Mouse (Mus musculus) hindbrain, embryonic 12.5 days (tissue): ENCODE data around the gene Srcap. TPM values are rescaled to one million over a fixed set of nuclear protein-coding genes. Genes with fewer than 3 reads are reported as not detected.

Experiments
- ATAC-seq: fragments of 200-750 bp; cut with Nextera tagmentation; 2 replicates; pipeline ENCODE4 v1.8.0; 2017; ENCODE audit warnings: moderate TSS enrichment; ENCODE audit not compliant: low FRiP score
- H3K27ac ChIP-seq: fragments of 300-500 bp; sonication (generic); 2 replicates; pipeline ENCODE4 v1.5.1; 2016; ENCODE audit warnings: mild to moderate bottlenecking
- H3K27me3 ChIP-seq: fragments of 300-500 bp; sonication (generic); 2 replicates; pipeline ENCODE4 v1.6.1; 2016; ENCODE audit warnings: mild to moderate bottlenecking
- H3K36me3 ChIP-seq: fragments of 300-500 bp; sonication (generic); 2 replicates; pipeline ENCODE4 v1.6.1; 2016; ENCODE audit warnings: mild to moderate bottlenecking
- H3K4me1 ChIP-seq: fragments of 300-500 bp; sonication (generic); 2 replicates; pipeline ENCODE4 v1.6.1; 2016
- H3K4me2 ChIP-seq: fragments of 300-500 bp; sonication (generic); replicated peaks from 2 replicates; pipeline ENCODE4 v1.6.1; 2016; ENCODE audit warnings: mild to moderate bottlenecking
- H3K4me3 ChIP-seq: fragments of 300-500 bp; sonication (generic); 2 replicates; pipeline ENCODE4 v1.5.1; 2016; ENCODE audit warnings: mild to moderate bottlenecking
- H3K9ac ChIP-seq: fragments of 300-500 bp; sonication (generic); 2 replicates; pipeline ENCODE4 v1.6.1; 2016; ENCODE audit warnings: mild to moderate bottlenecking, moderate library complexity
- H3K9me3 ChIP-seq: fragments of 300-500 bp; sonication (generic); replicated peaks from 2 replicates; pipeline ENCODE4 v1.6.1; 2016; ENCODE audit warnings: mild to moderate bottlenecking
- WGBS: fragments of 180-500 bp; shearing (Covaris S2); methylation state at CpG from one replicate; pipeline ENCODE4 v1.1.7; 2016; 5-methylcytosine and 5-hydroxymethylcytosine counted together
- microRNA-seq: library from miRNA; unstranded; fragments of <30 nt; microRNA quantifications from one replicate; pipeline ENCODE4, GENCODE M21; 2017
- polyA plus RNA-seq: library from polyadenylated mRNA; unstranded; fragments of >200 nt; fragmentation: Nextera tagmentation; extraction: Ambion mirVana; gene quantifications from 2 replicates; pipeline ENCODE4 v1.2.1, GENCODE M21; 2016

Gene Srcap
- polyA plus RNA-seq, 1 experiment from 2014 or later, result 90.8 TPM

- H3K27me3 ChIP-seq, result no peaks in the 10 kb centered on the region
- peaks cover 19% of the 10 kb centered on the region for H3K4me1 ChIP-seq
- no peaks in the 10 kb centered on the region for H3K9me3 ChIP-seq
- peaks cover 49% of the 10 kb centered on the region for H3K36me3 ChIP-seq
- peak overlapping the region; percentile 84 for H3K4me2 ChIP-seq
- 5% methylated on average over 29 of the region's 29 CpGs for WGBS
- H3K27ac ChIP-seq, result peak overlapping the region; percentile 64; the same call in 1 of the 2 replicates
- H3K4me3 ChIP-seq, result peak overlapping the region; percentile 84
- H3K9ac ChIP-seq, result peak overlapping the region; percentile 87
- no peak for ATAC-seq
Observed at GRCm38 (mm10) chr7:127588901-127589300, 77.1 kb downstream of the Srcap start.

GRCm38 (mm10) chr7:127589637-127590036, 77.9 kb downstream of the Srcap start:
- ATAC-seq, result no peak
- Histone ChIP-seq H3K4me2 (peak overlapping the region; percentile 84), H3K9me3 (no peaks in the 10 kb centered on the region), H3K4me1 (peaks cover 19% of the 10 kb centered on the region), H3K27me3 (no peaks in the 10 kb centered on the region), H3K9ac (no peak overlapping the region), H3K4me3 (peak overlapping the region; percentile 84), H3K27ac (no peak overlapping the region), H3K36me3 (peaks cover 49% of the 10 kb centered on the region)
- 95% methylated on average over 9 of the region's 9 CpGs for WGBS

- H3K9ac ChIP-seq, result no peak overlapping the region
- H3K36me3 ChIP-seq, result peaks cover 60% of the 10 kb centered on the region
- no peak for ATAC-seq
- 95% methylated on average over 10 of the region's 10 CpGs for WGBS
- no peak overlapping the region for H3K27ac ChIP-seq
- peaks cover 19% of the 10 kb centered on the region for H3K4me1 ChIP-seq
- no peak overlapping the region for H3K4me2 ChIP-seq
- H3K9me3 ChIP-seq, result no peaks in the 10 kb centered on the region
- no peaks in the 10 kb centered on the region for H3K27me3 ChIP-seq
- H3K4me3 ChIP-seq, result no peak overlapping the region
Observed at GRCm38 (mm10) chr7:127591108-127591507, 79.3 kb downstream of the Srcap start.

GRCm38 (mm10) chr7:127592575-127592974, 80.8 kb downstream of the Srcap start:
- no peak overlapping the region for H3K4me3 ChIP-seq
- H3K4me1 ChIP-seq, result peaks cover 12% of the 10 kb centered on the region
- no peak overlapping the region for H3K4me2 ChIP-seq
- H3K27me3 ChIP-seq, result no peaks in the 10 kb centered on the region
- WGBS, result 90% methylated on average over 14 of the region's 14 CpGs
- no peak overlapping the region for H3K9ac ChIP-seq
- H3K36me3 ChIP-seq, result peaks cover 74% of the 10 kb centered on the region
- H3K9me3 ChIP-seq, result no peaks in the 10 kb centered on the region
- ATAC-seq, result no peak
- H3K27ac ChIP-seq, result no peak overlapping the region

GRCm38 (mm10) chr7:127596747-127597146, 85.0 kb downstream of the Srcap start:
- WGBS, result 94% methylated on average over 17 of the region's 17 CpGs
- H3K4me1 ChIP-seq, result no peaks in the 10 kb centered on the region
- H3K9ac ChIP-seq, result no peak overlapping the region
- H3K36me3 ChIP-seq, result peaks cover 98% of the 10 kb centered on the region
- no peak overlapping the region for H3K4me2 ChIP-seq
- no peak overlapping the region for H3K4me3 ChIP-seq
- no peak overlapping the region for H3K27ac ChIP-seq
- no peaks in the 10 kb centered on the region for H3K27me3 ChIP-seq
- no peak for ATAC-seq
- H3K9me3 ChIP-seq, result no peaks in the 10 kb centered on the region

- Histone ChIP-seq H3K36me3 (peaks cover 92% of the 10 kb centered on the region), H3K4me2 (no peak overlapping the region), H3K4me3 (no peak overlapping the region), H3K9me3 (no peaks in the 10 kb centered on the region), H3K27ac (no peak overlapping the region), H3K4me1 (no peaks in the 10 kb centered on the region), H3K9ac (no peak overlapping the region), H3K27me3 (no peaks in the 10 kb centered on the region)
- WGBS, result 97% methylated on average over 7 of the region's 7 CpGs
- ATAC-seq, result no peak
Observed at GRCm38 (mm10) chr7:127600612-127601011, 88.8 kb downstream of the Srcap start.

- H3K36me3 ChIP-seq, result peaks cover 88% of the 10 kb centered on the region
- no peak overlapping the region for H3K9ac ChIP-seq
- H3K27me3 ChIP-seq, result no peaks in the 10 kb centered on the region
- ATAC-seq, result no peak
- no peaks in the 10 kb centered on the region for H3K4me1 ChIP-seq
- 91% methylated on average over 4 of the region's 4 CpGs for WGBS
- no peak overlapping the region for H3K4me3 ChIP-seq
- H3K9me3 ChIP-seq, result no peaks in the 10 kb centered on the region
- no peak overlapping the region for H3K4me2 ChIP-seq
- H3K27ac ChIP-seq, result no peak overlapping the region
Observed at GRCm38 (mm10) chr7:127601735-127602134, 90.0 kb downstream of the Srcap start.

GRCm38 (mm10) chr7:127602903-127603302, 91.1 kb downstream of the Srcap start:
- Histone ChIP-seq H3K27me3 (no peaks in the 10 kb centered on the region), H3K4me3 (no peak overlapping the region), H3K4me1 (no peaks in the 10 kb centered on the region), H3K4me2 (no peak overlapping the region), H3K9me3 (no peaks in the 10 kb centered on the region), H3K36me3 (peaks cover 88% of the 10 kb centered on the region), H3K9ac (no peak overlapping the region), H3K27ac (no peak overlapping the region)
- no peak for ATAC-seq
- 95% methylated on average over 2 of the region's 2 CpGs for WGBS

- no peak overlapping the region for H3K4me2 ChIP-seq
- H3K27ac ChIP-seq, result no peak overlapping the region
- WGBS, result 91% methylated on average over 10 of the region's 10 CpGs
- H3K9me3 ChIP-seq, result no peaks in the 10 kb centered on the region
- H3K27me3 ChIP-seq, result no peaks in the 10 kb centered on the region
- H3K9ac ChIP-seq, result no peak overlapping the region
- H3K4me3 ChIP-seq, result no peak overlapping the region
- peaks cover 88% of the 10 kb centered on the region for H3K36me3 ChIP-seq
- no peaks in the 10 kb centered on the region for H3K4me1 ChIP-seq
- ATAC-seq, result no peak
Observed at GRCm38 (mm10) chr7:127604256-127604655, 92.5 kb downstream of the Srcap start.

GRCm38 (mm10) chr7:127607150-127607549, 95.4 kb downstream of the Srcap start:
- WGBS, result 88% methylated on average over 6 of the region's 6 CpGs
- peaks cover 90% of the 10 kb centered on the region for H3K36me3 ChIP-seq

More at GRCm38 (mm10) chr7:127607150-127607549, 95.4 kb downstream of the Srcap start:
- no peak overlapping the region for H3K4me2 ChIP-seq
- no peaks in the 10 kb centered on the region for H3K27me3 ChIP-seq
- H3K27ac ChIP-seq, result no peak overlapping the region
- ATAC-seq, result no peak
- no peak overlapping the region for H3K9ac ChIP-seq
- no peaks in the 10 kb centered on the region for H3K9me3 ChIP-seq
- H3K4me1 ChIP-seq, result no peaks in the 10 kb centered on the region
- H3K4me3 ChIP-seq, result no peak overlapping the region

Small RNA genes within 50 kb of the gene (microRNA-seq; reads per million reads assigned to microRNA genes)
- gene Gm47278 (not detected), gene Mir7060 (not detected)

Other genes starting within 250 kb of the Srcap start
- gene Sephs2, start 237.9 kb upstream of the Srcap start, polyA plus RNA-seq, result 66.5 and 69.3 TPM in 2 replicates
- gene Itgal, start 215.7 kb upstream of the Srcap start, polyA plus RNA-seq, result 0.46 and 0.52 TPM in 2 replicates
- gene Zfp768, start 166.4 kb upstream of the Srcap start, polyA plus RNA-seq, result 21.3 and 23.1 TPM in 2 replicates
- 9.3 and 9.7 TPM in 2 replicates for gene Zfp747, start 135.9 kb upstream of the Srcap start, polyA plus RNA-seq
- 5.4 and 6.0 TPM in 2 replicates for gene 9130019O22Rik, start 124.8 kb upstream of the Srcap start, polyA plus RNA-seq
- gene E430018J23Rik, start 118.4 kb upstream of the Srcap start, polyA plus RNA-seq, result 6.4 and 6.8 TPM in 2 replicates
- gene Zfp764, start 105.2 kb upstream of the Srcap start, polyA plus RNA-seq, result 5.9 and 6.5 TPM in 2 replicates
- 28.7 and 30.7 TPM in 2 replicates for gene Zfp688, start 89.9 kb upstream of the Srcap start, polyA plus RNA-seq
- gene Zfp689, start 62.8 kb upstream of the Srcap start, polyA plus RNA-seq, result 16.3 and 17.7 TPM in 2 replicates
- gene Prr14, start 52.4 kb upstream of the Srcap start, polyA plus RNA-seq, result 55.4 and 56.3 TPM in 2 replicates
- 14.4 and 15.6 TPM in 2 replicates for gene Fbrs, start 32.8 kb upstream of the Srcap start, polyA plus RNA-seq
- 16.7 and 16.9 TPM in 2 replicates for gene Gm42715, start 7.6 kb downstream of the Srcap start, polyA plus RNA-seq
- 5.4 and 6.3 TPM in 2 replicates for gene Tmem265, start 49.4 kb downstream of the Srcap start, polyA plus RNA-seq
- 49.1 and 50.8 TPM in 2 replicates for gene Phkg2, start 61.4 kb downstream of the Srcap start, polyA plus RNA-seq
- 13.0 and 17.0 TPM in 2 replicates for gene Ccdc189, start 76.6 kb downstream of the Srcap start, polyA plus RNA-seq
- 67.3 and 75.4 TPM in 2 replicates for gene Rnf40, start 76.8 kb downstream of the Srcap start, polyA plus RNA-seq
- 35.8 and 37.2 TPM in 2 replicates for gene Zfp629, start 103.8 kb downstream of the Srcap start, polyA plus RNA-seq
- gene Bcl7c, start 196.9 kb downstream of the Srcap start, polyA plus RNA-seq, result 87.4 and 103 TPM in 2 replicates
- gene Ctf1, start 200.8 kb downstream of the Srcap start, polyA plus RNA-seq, result 10.2 and 12.4 TPM in 2 replicates
- gene Ctf2, start 220.2 kb downstream of the Srcap start, polyA plus RNA-seq, result 0.21 TPM in 1 of 2 replicates, not detected in the other
- 10.7 and 11.4 TPM in 2 replicates for gene Fbxl19, start 232.6 kb downstream of the Srcap start, polyA plus RNA-seq